9 mouse cellular contexts compared by ENCODE assay signal in the genomic region with DNA sequence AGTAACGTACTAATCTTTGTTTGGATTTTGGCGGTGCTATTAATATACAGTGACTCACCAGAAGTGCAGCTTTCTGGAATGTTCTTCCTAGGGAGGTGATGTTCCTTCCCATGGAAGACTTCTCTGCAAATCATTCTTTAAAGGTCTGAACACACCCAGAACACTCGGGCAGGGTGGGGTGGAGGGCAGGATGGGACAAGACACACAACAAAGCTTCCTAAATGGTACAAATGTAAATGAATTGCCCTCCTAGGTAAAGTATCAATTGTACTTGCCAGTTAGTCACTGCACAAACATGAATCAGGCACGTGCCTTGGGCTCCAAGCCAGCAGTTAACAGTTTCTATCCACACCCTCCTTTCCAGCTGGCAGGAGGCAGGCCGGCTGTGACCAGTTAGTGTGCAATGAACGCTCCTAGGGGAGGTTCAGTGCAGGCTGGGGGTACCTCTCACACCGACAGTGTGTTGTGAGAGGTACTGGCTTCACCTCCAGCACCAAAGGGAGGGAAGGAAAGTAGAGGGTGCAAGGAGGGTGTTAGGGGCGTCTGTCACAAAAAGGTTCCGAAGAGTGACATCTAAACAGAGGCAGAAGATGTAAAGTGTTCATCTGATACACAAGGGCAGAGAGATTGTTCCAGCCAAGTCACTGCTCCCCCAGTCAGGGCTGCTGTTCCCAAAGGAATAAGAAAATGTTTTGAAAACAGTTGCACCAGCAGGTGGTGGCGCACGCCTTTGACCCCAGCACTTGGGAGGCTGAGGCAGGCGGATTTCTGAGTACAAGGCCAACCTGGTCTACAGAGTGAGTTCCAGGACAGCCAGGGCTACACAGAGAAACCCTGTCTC. TPM values are rescaled to one million over a fixed set of nuclear protein-coding genes. Genes with fewer than 3 reads are reported as not detected.
A peak's percentile ranks its signal among the peaks of the same experiment; 100 is the strongest.
DNase-seq lines count a peak whose midpoint lies in the region; ATAC-seq and TF ChIP-seq lines count a peak whose summit lies in the region.
"Had no signal": no experiment of that assay in that cellular context is flagged by ENCODE, and none has a peak within 500 bp of the region (broad histone marks: within the 10 kb centered on the region; RNA-seq: fewer than 3 reads in every experiment).

No protein-coding gene starts in this region.

- peak; percentile 38 to 48 for DNase-seq in left cerebral cortex, adult 9 months (ENCODE audit: low spot score in 2 of 2)
- DNase-seq in left cerebral cortex, adult 8-10 months (ENCODE audit: low spot score in 2 of 2) = no peak
- peak; percentile 63 to 75 for DNase-seq in kidney, postnatal 4 days
- DNase-seq in ovary, adult 18-20 months (ENCODE audit: low spot score) = peak; percentile 69
- DNase-seq in T-cell, adult 2 months (ENCODE audit: low spot score) = no peak

- 34% methylated on average over 12 of the region's 12 CpGs for WGBS in heart, embryonic 14.5 days

- TF ChIP-seq CTCF in bone marrow macrophage, adult 2 months (IDR thresholded peaks at IDR 0.05; ENCODE audit: low read depth, low read length) = no peak

- ATAC-seq in heart, embryonic 14.5 days (ENCODE audit: insufficient number of reproducible peaks, insufficient read depth, low FRiP score, low read depth) = peak; percentile 82
- no peak for ATAC-seq in granulocyte monocyte progenitor cell, adult 5-6 weeks (replicated peaks; ENCODE audit: poor library complexity, severe bottlenecking)

- peak overlapping the region; percentile 39; the same call in 1 of the 2 replicates for H3K9ac ChIP-seq in heart, embryonic 14.5 days (ENCODE audit: low read length)

- no peaks in the 10 kb centered on the region for H3K27me3 ChIP-seq in heart, embryonic 14.5 days (ENCODE audit: control insufficient read depth, insufficient read depth, low read length)

- H3K27ac ChIP-seq in bone marrow macrophage, adult 2 months (ENCODE audit: insufficient read depth, low read depth, low read length) = 0 out of 2 replicates have a peak overlapping the region, but pooled peaks have one; percentile 6
- peak overlapping the region; percentile 92 to 98 for H3K27ac ChIP-seq in heart, embryonic 14.5 days (replicated peaks in 1 of 2; ENCODE audit: control insufficient read depth in 1 of 2, insufficient read depth in 1 of 2, low read depth in 2 of 2, low read length in 2 of 2)

- H3K36me3 ChIP-seq in heart, embryonic 14.5 days (ENCODE audit: control insufficient read depth, insufficient read depth, low read length) = peaks cover 39% of the 10 kb centered on the region

- no peaks in the 10 kb centered on the region for H3K9me3 ChIP-seq in heart, embryonic 14.5 days (ENCODE audit: control insufficient read depth, low read length)

- no peak overlapping the region for H3K4me3 ChIP-seq in bone marrow macrophage, adult 2 months (ENCODE audit: insufficient read depth, low read length)
- H3K4me3 ChIP-seq in heart, embryonic 14.5 days (ENCODE audit: control insufficient read depth in 1 of 2, insufficient read depth in 1 of 2, low read depth in 1 of 2, low read length in 2 of 2) = no peak overlapping the region

- TF ChIP-seq POLR2A in bone marrow macrophage, adult 2 months (IDR thresholded peaks at IDR 0.05; ENCODE audit: borderline replicate concordance, low read depth, low read length) = no peak

- H3K4me1 ChIP-seq in bone marrow macrophage, adult 2 months (ENCODE audit: control insufficient read depth, insufficient read depth, low read length) = peaks cover 21% of the 10 kb centered on the region
- peaks cover 10 to 18% of the 10 kb centered on the region in 2 experiments for H3K4me1 ChIP-seq in heart, embryonic 14.5 days (ENCODE audit: control insufficient read depth in 2 of 2, insufficient read depth in 2 of 2, low read length in 2 of 2)

- H3K4me2 ChIP-seq in heart, embryonic 14.5 days (ENCODE audit: low read length) = peak overlapping the region; percentile 22

RNA-seq across cellular contexts. Expression of gene 1700001K19Rik, which starts 5.7 kb away (rescaled TPM):
- total RNA-seq in left cerebral cortex, adult 8-10 months (2022) = not detected
- not detected in 2 replicates for polyA plus RNA-seq in bone marrow macrophage, adult 2 months (2012; ENCODE audit: insufficient read depth, insufficient read length, missing spikeins)
- not detected in 2 replicates for polyA plus RNA-seq in heart, embryonic 14.5 days (2014; fragmentation: Nextera tagmentation; extraction: Ambion mirVana)
- not detected in 2 replicates for total RNA-seq in granulocyte monocyte progenitor cell, adult 5-6 weeks (2014; fragmentation: Nextera tagmentation)
- total RNA-seq in granulocyte monocyte progenitor cell, adult 5-6 weeks (2017) = not detected in 2 replicates
- polyA plus RNA-seq: liver, embryonic 16.5 days had no signal

RNA-seq across cellular contexts. Expression of gene Hsp90aa1, which starts 14.4 kb away (rescaled TPM):
- total RNA-seq in left cerebral cortex, adult 8-10 months (2022) = 1,000 to 10,000 TPM in 3 of 4 experiments, 100 to 1,000 TPM in 1; 977 to 1,063 (median 1,024) TPM
- 156 and 159 TPM in 2 replicates for polyA plus RNA-seq in bone marrow macrophage, adult 2 months (2012; ENCODE audit: insufficient read depth, insufficient read length, missing spikeins)
- polyA plus RNA-seq in heart, embryonic 14.5 days (2014; fragmentation: Nextera tagmentation; extraction: Ambion mirVana) = 635 and 675 TPM in 2 replicates
- total RNA-seq in granulocyte monocyte progenitor cell, adult 5-6 weeks (2014; fragmentation: Nextera tagmentation) = 686 and 764 TPM in 2 replicates
- 1,405 and 1,810 TPM in 2 replicates for total RNA-seq in granulocyte monocyte progenitor cell, adult 5-6 weeks (2017)

RNA-seq across cellular contexts. Expression of gene Wdr20, which starts 49.6 kb away (rescaled TPM):
- total RNA-seq in left cerebral cortex, adult 8-10 months (2022) = 10 to 100 TPM; 44.9 to 50.4 (median 47.1) TPM
- polyA plus RNA-seq in bone marrow macrophage, adult 2 months (2012; ENCODE audit: insufficient read depth, insufficient read length, missing spikeins) = 27.9 and 33.7 TPM in 2 replicates
- polyA plus RNA-seq in heart, embryonic 14.5 days (2014; fragmentation: Nextera tagmentation; extraction: Ambion mirVana) = 16.1 and 16.3 TPM in 2 replicates
- total RNA-seq in granulocyte monocyte progenitor cell, adult 5-6 weeks (2014; fragmentation: Nextera tagmentation) = 19.4 and 25.9 TPM in 2 replicates
- total RNA-seq in granulocyte monocyte progenitor cell, adult 5-6 weeks (2017) = 25.4 and 35.3 TPM in 2 replicates

Comparison
In these comparisons a context has a peak if more than half of its experiments do, and no peak if none do; other contexts are left out.
1. DNase-seq: peak in left cerebral cortex, adult 9 months (2 of 2), kidney, postnatal 4 days (2 of 2) and ovary, adult 18-20 months (single experiment); none in left cerebral cortex, adult 8-10 months (0 of 2) and T-cell, adult 2 months (single experiment).